Mouse (Mus musculus) brain, embryonic 14.5 days (tissue): ENCODE results near the gene Suclg1. TPM values are rescaled to one million over a fixed set of nuclear protein-coding genes. Genes with fewer than 3 reads are reported as not detected.

ENCODE experiments used
- DNase-seq: peaks from one replicate; pipeline ENCODE4 v3.0.0-alpha.2; 2011; ENCODE audit warnings: low read depth
- CTCF ChIP-seq: fragments of 200-500 bp; IDR thresholded peaks from 2 replicates; pipeline ENCODE4 v1.5.1; 2012; ENCODE audit warnings: inconsistent platforms, mild to moderate bottlenecking, moderate library complexity, borderline replicate concordance; ENCODE audit not compliant: insufficient read depth, insufficient read length; ENCODE audit errors: extremely low read depth
- POLR2A ChIP-seq: fragments of 200-500 bp; IDR thresholded peaks from 2 replicates; pipeline ENCODE4 v1.6.1; 2012; ENCODE audit warnings: mild to moderate bottlenecking, inconsistent platforms, borderline replicate concordance; ENCODE audit not compliant: poor library complexity, insufficient read depth, insufficient read length, severe bottlenecking; ENCODE audit errors: extremely low read depth
- polyA plus RNA-seq: library from polyadenylated mRNA; depleted of rRNA; stranded (reverse); fragments of >200 nt; gene quantifications from 2 replicates; pipeline ENCODE4 v1.2.3, GENCODE M21; 2012; rRNA removed

Suclg1 gene
- polyA plus RNA-seq, 1 experiment: 89.7 TPM

GRCm38 (mm10) chr6:73280546-73281115 is 32.4 kb downstream of the Suclg1 start:
- TF ChIP-seq CTCF: no peak
- no peak for DNase-seq

GRCm38 (mm10) chr6:73286326-73286725 is 38.1 kb downstream of the Suclg1 start:
- DNase-seq: no peak
- TF ChIP-seq POLR2A (no peak), CTCF (peak; percentile 3; the same call in 1 of the 2 replicates)

GRCm38 (mm10) chr6:73306837-73307236 is 58.7 kb downstream of the Suclg1 start:
- TF ChIP-seq CTCF: no peak
- no peak for TF ChIP-seq POLR2A
- peak; percentile 15 for DNase-seq

GRCm38 (mm10) chr6:73308685-73309520 is 60.7 kb downstream of the Suclg1 start:
- peak; percentile 28 for DNase-seq

GRCm38 (mm10) chr6:73311335-73311734 is 63.2 kb downstream of the Suclg1 start:
- TF ChIP-seq POLR2A (no peak), CTCF (no peak)
- no peak for DNase-seq

More at GRCm38 (mm10) chr6:73308685-73309520, 60.7 kb downstream of the Suclg1 start:
- TF ChIP-seq CTCF (no peak), POLR2A (no peak)

GRCm38 (mm10) chr6:73311786-73312185 is 63.6 kb downstream of the Suclg1 start:
- DNase-seq: no peak
- TF ChIP-seq POLR2A (no peak), CTCF (no peak)

GRCm38 (mm10) chr6:73314923-73315603 is 66.9 kb downstream of the Suclg1 start:
- DNase-seq: peak; percentile 94
- TF ChIP-seq CTCF (no peak), POLR2A (no peak)

GRCm38 (mm10) chr6:73322306-73322705 is 74.1 kb downstream of the Suclg1 start:
- DNase-seq: no peak
- TF ChIP-seq POLR2A (no peak), CTCF (no peak)

Other genes starting within 250 kb of the Suclg1 start
- gene Dnah6, start 26.7 kb upstream of the Suclg1 start, polyA plus RNA-seq: 0.42 and 1.0 TPM in 2 replicates
- gene 4931417E11Rik, start 221.3 kb downstream of the Suclg1 start, polyA plus RNA-seq: not detected in 2 replicates